Mouse (Mus musculus) bone marrow, adult 2 months (tissue): Measurements from ENCODE around the gene Gm21983. TPM values are rescaled to one million over a fixed set of nuclear protein-coding genes. Genes with fewer than 3 reads are reported as not detected.
A peak's percentile ranks its signal among the peaks of the same experiment; 100 is the strongest.

Experiments
- H3K27ac ChIP-seq: fragments of 200-500 bp; 2 replicates; pipeline ENCODE4 v1.5.1; 2012; ENCODE audit warnings: low read depth, mild to moderate bottlenecking, control low read depth, inconsistent platforms, low read length; ENCODE audit not compliant: control insufficient read depth, poor library complexity, insufficient read depth
- H3K4me1 ChIP-seq: fragments of 200-500 bp; 2 replicates; pipeline ENCODE4 v1.6.1; 2011; ENCODE audit warnings: low read length; ENCODE audit not compliant: control insufficient read depth, insufficient read depth
- H3K4me3 ChIP-seq: fragments of 200-500 bp; replicated peaks from 2 replicates; pipeline ENCODE3; 2011; ENCODE audit warnings: mild to moderate bottlenecking, low read depth, low read length, control low read depth; ENCODE audit not compliant: control insufficient read depth
- CTCF ChIP-seq: fragments of 200-500 bp; IDR thresholded peaks from 2 replicates; pipeline ENCODE4 v1.5.1; 2011; ENCODE audit warnings: low read length, control low read depth; ENCODE audit not compliant: control insufficient read depth, insufficient read depth
- POLR2A ChIP-seq: fragments of 200-500 bp; IDR thresholded peaks from 2 replicates; pipeline ENCODE4 v1.6.1; 2011; ENCODE audit warnings: low read depth, mild to moderate bottlenecking, control low read depth, low read length, borderline replicate concordance; ENCODE audit not compliant: control insufficient read depth
- WGBS: fragments of 180-500 bp; shearing (Covaris S2); methylation state at CpG from one replicate; pipeline ENCODE4 v1.1.7; 2018; 5-methylcytosine and 5-hydroxymethylcytosine counted together
- polyA plus RNA-seq: library from polyadenylated mRNA; stranded (reverse); fragments of >200 nt; gene quantifications from 2 replicates; pipeline ENCODE4 v1.2.4, GENCODE M21; 2011; ENCODE audit warnings: low replicate concordance; ENCODE audit not compliant: missing spikeins, insufficient read depth, insufficient read length

Gene Gm21983
- not detected in 2 replicates for polyA plus RNA-seq

DNA sequence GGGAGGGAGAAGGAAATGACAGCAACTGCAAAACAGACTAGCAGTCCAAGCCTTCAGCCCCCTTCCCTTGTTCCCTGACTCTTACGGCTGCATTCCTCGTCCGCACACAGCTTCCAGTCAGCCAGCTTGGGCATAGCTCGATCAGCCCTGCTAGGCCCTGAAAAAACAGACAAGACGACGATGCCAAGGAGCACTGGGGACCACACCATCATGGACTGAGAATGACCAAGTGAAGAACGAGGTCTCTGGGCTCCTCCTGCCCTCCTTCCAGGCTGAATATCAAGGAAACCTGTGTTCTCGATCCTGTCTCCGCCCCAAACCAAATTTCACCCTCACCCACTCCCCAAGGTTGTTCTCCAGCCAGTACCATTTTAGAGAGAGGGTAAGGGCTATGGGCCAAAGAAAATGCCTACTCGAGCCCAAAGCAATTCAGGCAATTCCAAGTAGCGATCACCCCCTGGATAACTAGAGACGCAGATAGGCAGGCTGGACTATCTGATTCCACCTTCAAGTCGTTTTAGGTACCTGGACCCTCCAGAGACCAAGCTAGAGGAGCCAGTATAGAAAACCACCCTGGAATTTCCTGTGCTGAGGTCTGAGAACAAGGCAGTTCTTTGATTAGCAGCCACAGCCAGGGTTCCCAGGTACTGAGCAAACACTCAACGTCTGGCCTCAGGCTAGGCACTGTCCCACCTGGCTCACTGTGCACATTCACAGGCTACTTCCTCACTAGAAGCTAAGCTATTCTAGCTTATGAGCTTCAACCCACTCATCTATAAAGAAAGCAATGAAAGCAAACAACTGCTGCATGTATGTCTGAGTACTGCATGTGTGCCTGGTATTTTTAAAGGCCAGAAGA is at the start of gene Gm21983, which contains the start of gene Mia:
Gene Gm21983, minus strand, starts transcription at position 250 of the 859 bp plus-strand sequence.
Gene Mia, minus strand, starts transcription at position 321 of the 859 bp plus-strand sequence.
- 78% methylated on average over 14 of the region's 14 CpGs for WGBS
- no peak within 1 kb of the TSS for H3K27ac ChIP-seq
- H3K4me3 ChIP-seq: no peak within 1 kb of the TSS
- no peaks in the 10 kb centered on the region for H3K4me1 ChIP-seq
- no peak for TF ChIP-seq CTCF
- no peak for TF ChIP-seq POLR2A

DNA sequence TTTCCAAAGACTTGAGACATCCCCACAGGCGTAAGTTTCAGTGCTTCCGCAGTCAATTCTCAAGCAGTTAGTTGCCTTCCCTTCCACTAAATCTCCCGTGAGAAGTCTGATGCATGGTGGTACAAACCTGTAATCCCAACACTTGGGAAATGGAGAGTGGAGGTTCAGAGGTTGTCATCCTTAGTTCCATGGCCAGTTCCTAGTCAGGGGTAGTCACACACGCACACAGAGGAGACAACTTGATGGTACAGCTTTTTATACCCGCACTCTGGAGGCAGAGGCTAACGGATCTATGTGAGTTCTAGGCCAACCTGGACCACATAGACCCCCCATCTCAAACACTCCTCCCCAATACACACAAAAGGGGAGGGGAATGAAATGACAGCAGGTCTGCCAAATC is 48.0 kb upstream of the Gm21983 start:
- H3K27ac ChIP-seq: peak overlapping the region; percentile 27
- peaks cover 2% of the 10 kb centered on the region; the same call in 1 of the 2 replicates for H3K4me1 ChIP-seq
- TF ChIP-seq POLR2A: no peak
- TF ChIP-seq CTCF: no peak
- 10% methylated on average over 6 of the region's 6 CpGs for WGBS
- H3K4me3 ChIP-seq: peak overlapping the region; percentile 58

DNA sequence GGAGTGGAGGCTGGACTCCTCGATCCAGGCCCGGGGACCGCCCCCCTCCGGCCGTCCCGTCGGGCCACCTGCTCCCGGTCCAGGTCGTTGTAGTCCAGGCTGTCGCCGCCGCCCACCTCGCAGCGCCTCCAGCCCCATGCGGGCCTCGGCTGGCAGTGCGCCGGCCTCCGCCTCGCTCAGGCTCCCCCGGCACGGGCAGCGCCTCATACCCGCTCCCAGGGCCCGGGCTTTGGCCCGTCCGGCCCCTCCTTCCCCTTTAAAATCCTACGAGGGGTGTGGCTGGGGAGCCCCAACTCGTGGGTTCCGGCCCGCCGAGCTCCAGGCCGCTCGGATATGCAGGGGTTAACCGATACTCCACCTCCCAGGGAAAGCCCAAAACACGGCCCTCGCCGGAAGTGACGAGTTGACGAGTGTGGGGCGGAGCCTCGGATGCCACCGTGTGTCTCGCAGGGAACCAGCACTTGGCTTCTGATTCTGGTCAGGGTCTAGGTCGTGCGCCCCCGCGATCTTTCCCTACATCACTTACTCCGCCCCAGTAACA is 47.5 kb upstream of the Gm21983 start, which contains the start of gene Itpkc:
Gene Itpkc, minus strand, starts transcription at position 381 of the 541 bp plus-strand sequence.
- under 1% methylated on average over 49 of the region's 49 CpGs for WGBS
- peak within 1 kb of the TSS; percentile 27 for H3K27ac ChIP-seq
- TF ChIP-seq CTCF (no peak), POLR2A (peak; percentile 90; the same call in 1 of the 2 replicates)
- H3K4me1 ChIP-seq: peaks cover 4% of the 10 kb centered on the region; the same call in 1 of the 2 replicates
- peak within 1 kb of the TSS; percentile 58 for H3K4me3 ChIP-seq

DNA sequence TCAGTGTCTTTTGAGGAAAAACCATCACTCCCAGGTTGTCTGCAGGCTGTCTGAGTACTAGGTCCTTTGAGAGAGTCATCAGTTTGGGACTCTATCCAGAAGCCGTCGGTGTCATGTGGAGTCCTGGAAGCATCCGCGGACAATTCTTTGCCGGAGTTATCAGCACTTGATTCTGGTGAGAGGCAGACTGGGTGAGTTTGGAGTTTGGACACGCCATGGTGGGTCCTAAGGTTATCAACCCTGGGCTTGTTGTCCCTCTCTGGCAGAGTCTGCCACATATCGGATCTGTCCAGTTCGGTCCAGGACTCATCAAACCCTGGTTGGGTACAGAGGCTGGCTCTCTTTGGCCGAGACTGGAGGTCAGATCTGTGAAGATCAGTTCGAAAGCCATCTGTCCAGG is 46.8 kb upstream of the Gm21983 start:
- Histone ChIP-seq H3K4me1 (peaks cover 4% of the 10 kb centered on the region; the same call in 1 of the 2 replicates), H3K4me3 (peak overlapping the region; percentile 58), H3K27ac (peak overlapping the region; percentile 27; the same call in 1 of the 2 replicates)
- WGBS: 16% methylated on average over 10 of the region's 10 CpGs
- TF ChIP-seq POLR2A (no peak), CTCF (no peak)

DNA sequence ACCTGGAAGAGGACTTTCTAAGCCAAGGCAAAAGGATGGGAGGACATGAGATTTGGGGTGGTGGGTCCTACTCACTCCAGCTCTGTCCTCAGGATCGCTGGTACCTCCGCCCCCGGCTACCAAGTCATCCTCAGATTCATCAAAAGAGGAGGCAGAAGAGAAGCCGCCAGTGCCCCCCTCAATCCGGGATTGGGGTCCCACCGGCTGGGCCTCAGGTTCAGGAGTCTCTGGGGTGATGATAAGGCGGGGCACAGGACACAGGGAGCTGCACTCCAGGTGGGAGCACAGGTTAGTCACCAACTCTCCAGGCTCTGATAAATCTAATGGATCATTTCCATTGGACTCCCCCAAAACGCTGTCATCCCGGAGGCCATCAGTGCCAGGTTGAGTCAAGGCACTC is 46.4 kb upstream of the Gm21983 start:
- Histone ChIP-seq H3K27ac (no peak overlapping the region), H3K4me1 (peaks cover 4% of the 10 kb centered on the region; the same call in 1 of the 2 replicates), H3K4me3 (peak overlapping the region; percentile 58)
- 61% methylated on average over 9 of the region's 9 CpGs for WGBS
- no peak for TF ChIP-seq POLR2A
- TF ChIP-seq CTCF: no peak

DNA sequence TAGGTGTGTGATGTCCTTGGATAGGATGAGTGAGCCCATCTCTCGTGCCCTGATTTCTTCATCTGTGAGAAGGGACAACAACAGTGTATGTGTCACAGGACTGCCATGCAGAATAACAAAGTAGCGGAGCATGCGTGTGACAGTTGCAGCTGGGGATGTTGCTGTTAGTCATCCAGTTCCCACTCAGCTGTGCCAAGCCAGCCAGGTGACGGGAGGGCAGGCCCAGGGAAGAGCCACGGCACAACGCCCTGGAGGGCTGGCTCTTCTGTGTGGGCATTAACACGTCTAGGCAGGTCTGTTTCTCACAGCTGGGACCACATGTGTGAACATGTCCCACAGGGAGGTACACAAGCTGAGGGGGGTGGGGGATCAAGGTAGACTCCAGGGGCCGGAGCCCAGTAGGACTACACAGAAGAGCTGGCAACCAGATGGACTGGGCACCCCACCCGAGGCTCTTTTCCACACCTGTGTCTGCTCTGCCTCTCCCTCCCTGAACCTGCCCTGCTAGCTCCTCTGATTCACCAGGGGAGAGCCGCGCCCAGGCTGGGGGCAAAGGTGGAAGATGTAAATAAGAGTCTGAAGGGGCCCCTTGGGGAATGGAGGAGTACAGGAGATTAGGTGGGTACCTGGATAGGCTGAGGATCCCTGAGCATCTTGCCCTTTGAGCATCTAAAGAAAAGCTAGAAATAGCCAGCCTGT is 44.1 kb upstream of the Gm21983 start:
- Histone ChIP-seq H3K4me1 (peaks cover 4% of the 10 kb centered on the region; the same call in 1 of the 2 replicates), H3K27ac (no peak overlapping the region)
- 85% methylated on average over 11 of the region's 11 CpGs for WGBS

DNA sequence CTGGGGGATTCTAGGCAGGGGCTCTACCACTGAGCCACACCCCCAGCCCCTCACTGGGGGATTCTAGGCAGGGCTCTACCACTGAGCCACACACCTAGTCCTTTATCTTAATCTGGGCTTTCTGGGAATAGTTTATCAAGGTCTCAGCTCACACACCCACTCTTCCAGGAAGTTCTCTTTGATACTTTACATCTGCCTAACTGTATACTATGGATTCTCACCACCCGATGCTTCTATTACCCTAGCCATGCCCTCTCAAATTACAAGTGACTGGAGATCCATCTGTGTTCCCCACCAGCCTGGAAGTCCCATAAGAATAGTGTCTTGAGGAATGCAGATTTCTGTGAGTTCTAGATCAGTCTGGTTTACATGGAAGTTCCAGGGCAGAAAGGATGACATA is 41.7 kb upstream of the Gm21983 start:
- H3K27ac ChIP-seq: no peak overlapping the region
- no peak overlapping the region for H3K4me3 ChIP-seq
- TF ChIP-seq CTCF (no peak), POLR2A (no peak)
- 71% methylated on average over 1 of the region's 1 CpGs for WGBS
- H3K4me1 ChIP-seq: peaks cover 4% of the 10 kb centered on the region; the same call in 1 of the 2 replicates

More for the DNA sequence above, 44.1 kb upstream of the Gm21983 start:
- H3K4me3 ChIP-seq: no peak overlapping the region
- TF ChIP-seq CTCF: no peak
- TF ChIP-seq POLR2A: 0 out of 2 replicates have a peak, but pooled peaks have one; percentile 19
